Mouse (Mus musculus) natural killer cell, adult 2 months (primary cell): Measurements from ENCODE around the gene Atl3.

Experiments
- DNase-seq, 2 experiments: peaks; one replicate each; pipeline ENCODE4 v3.0.0; 2022; ENCODE audit warnings: low spot score in 2 of 2

The Atl3 gene

DNA sequence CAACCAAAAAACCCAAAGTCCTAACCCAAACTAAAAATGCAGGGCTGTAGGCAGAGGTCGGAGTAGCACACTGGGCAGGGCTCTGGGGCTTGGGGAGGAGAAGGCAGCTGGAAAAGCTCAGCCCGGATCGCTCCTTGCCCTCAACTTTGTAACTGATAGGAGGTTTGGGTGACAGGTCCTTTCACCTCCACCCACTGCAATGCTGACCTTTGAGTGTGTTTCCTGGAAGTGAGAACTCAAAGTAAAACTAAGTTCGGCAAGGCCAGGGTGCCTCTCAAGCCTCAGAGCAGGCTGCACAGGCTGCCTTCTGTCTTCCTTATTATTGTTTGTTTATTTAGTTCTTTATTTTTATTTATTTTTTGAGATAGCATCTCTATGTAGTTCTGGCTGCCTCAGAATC lies 66.1 kb downstream of the Atl3 start:
- peak in 1 of 2 experiments; percentile 24 for DNase-seq

DNA sequence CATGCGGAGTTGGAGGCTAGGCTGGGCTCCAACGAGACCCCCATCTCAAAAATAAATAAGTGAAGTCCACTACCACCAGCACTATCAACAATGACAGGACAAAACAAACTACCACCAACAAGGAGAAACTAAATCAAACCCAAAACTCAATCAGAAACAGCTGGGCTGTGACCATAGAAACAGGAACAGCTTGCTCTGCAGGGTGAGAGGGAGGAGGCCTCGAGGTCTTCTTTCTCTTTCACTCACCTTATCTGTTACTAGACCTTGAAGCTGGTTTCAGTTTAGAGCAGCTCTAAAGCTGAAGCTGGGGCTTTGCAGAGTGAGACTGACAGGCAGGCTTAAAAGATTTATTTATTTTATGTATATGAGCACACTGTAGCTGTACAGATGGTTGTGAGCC lies 67.6 kb downstream of the Atl3 start:
- peak in 1 of 2 experiments; percentile 7 for DNase-seq

DNA sequence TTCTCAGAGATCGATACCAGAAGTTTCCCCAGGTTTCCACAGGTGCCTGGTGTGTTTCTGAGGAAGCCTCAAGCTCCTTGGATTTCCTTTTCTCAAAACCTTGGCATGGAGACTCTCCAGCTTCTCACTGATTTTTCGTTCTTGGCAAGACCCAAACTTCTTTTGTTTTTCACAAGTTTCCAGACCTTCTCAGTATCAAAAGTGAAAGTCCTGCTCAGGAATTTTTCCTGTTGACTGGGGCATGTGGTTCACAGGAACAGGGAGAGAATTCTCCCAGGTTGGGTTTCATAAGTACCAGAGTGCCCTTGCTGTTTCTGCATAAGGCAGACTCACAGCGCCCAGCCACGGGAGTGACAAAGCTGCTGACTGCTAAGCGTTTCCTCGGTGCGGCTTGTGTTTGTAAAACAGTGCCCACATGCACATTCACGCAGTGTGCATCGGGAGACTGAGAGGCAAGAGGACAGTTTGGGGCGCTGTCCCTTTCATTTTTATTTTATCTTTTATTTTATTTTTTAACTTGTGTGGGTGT lies 68.8 kb downstream of the Atl3 start:
- no peak for DNase-seq

DNA sequence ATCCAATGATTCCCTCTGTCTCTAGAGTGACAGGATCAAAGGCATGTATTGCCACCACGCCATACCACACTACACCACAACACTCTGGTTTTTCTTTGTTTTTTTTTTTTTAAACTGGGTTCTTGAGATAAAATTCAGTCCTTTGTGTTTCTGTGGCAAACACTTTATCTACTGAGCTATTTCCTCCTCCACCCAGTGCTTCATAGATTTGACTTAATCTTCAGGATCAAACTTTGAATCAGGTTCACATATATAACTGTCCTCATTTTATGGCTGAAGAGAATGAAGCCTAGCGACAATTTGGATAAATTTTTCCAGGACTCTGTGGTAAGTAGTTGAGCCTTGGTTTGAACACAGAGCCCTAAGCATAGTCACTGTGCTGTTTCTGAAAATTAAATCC lies 69.8 kb downstream of the Atl3 start:
- DNase-seq = no peak

- no peak for DNase-seq
Measured at GRCm38 (mm10) chr19:7564457-7564856, 70.6 kb downstream of the Atl3 start.

DNA sequence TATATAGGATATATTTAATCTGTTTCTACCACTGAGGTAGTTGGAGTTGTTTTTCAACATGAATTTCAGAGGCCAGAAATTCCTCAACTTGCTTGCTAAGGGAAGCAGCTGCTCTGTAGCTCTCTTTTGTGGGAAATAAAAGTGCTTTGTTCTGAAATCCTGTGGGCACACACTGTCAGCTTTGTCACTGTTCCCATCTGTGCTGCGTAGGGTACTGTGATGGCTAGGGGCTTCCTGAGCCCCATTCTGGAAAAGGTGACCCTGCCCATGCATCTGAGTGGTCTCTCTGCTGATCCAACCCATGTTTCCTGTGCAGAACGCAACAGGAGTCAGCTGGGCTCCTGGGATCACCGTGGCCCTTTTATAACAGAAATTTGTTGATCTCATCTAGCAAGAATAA lies 73.0 kb downstream of the Atl3 start:
- no peak for DNase-seq

GRCm38 (mm10) chr19:7568364-7568763 lies 74.5 kb downstream of the Atl3 start:
- no peak for DNase-seq

GRCm38 (mm10) chr19:7569650-7570049 lies 75.8 kb downstream of the Atl3 start:
- peak; percentile 24 to 47 for DNase-seq

GRCm38 (mm10) chr19:7576180-7576579 lies 82.3 kb downstream of the Atl3 start:
- no peak for DNase-seq

DNA sequence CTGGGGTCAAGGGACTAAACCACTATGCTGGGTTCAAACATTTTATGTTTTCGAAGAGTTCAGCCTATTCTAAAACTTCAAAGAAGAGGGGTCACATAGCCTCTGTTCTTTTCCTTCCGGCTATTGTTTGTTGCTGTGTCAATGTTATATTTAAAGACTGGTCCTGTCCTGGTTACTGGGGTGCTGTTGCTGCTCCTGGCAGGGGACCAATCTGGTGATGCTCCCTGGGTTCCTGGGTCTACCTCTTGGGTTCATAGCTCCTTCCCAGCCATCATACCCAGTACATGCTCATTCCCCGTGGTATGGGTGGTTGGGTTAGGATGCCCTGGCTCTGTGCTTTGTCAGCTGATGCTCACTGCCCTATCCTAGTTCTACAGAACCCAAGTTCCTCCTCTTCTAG lies 83.9 kb downstream of the Atl3 start:
- no peak for DNase-seq

- no peak for DNase-seq
Measured at GRCm38 (mm10) chr19:7581042-7581441, 87.2 kb downstream of the Atl3 start.

DNA sequence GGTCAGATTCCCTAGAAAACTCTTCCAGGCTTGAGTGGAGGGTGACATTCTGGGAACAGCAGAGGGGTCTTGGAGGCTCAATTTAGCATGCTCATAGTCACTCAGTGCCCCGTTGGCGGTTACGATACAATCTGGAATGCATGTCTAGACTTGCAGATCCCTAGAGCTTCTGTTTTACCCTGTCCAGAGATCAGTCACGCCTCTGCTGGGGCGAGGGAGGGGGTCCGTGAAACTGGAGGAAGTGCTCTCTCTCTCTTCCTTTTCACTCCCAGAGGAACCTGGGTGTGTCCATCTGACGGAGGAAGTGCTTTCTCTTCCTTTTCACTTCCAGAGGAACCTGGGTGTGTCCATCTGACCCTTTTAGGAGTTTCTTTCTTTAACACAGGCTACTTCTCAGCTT lies 89.3 kb downstream of the Atl3 start:
- no peak for DNase-seq

GRCm38 (mm10) chr19:7583599-7583998 lies 89.8 kb downstream of the Atl3 start:
- DNase-seq = no peak

- DNase-seq = no peak
Measured at GRCm38 (mm10) chr19:7585279-7585678, 91.4 kb downstream of the Atl3 start.

DNA sequence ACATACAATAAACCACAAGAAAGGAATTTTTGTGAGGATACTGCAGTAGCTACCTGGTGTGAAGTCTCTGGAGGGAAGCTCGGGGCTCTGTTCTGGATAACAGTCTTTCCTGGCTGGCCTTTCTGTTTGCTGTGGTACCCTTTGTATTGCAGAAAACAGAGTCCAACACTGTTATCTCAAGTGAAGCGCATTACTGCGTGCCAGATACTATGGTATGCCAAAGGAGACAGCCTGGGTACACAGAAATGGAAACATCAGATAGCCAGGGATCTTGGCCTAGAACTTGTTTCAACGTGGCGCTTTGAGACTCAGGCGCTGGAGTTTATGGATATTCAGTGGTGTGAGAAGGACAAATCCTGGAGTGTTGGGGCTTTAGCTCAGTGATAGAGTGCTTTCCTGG lies 91.9 kb downstream of the Atl3 start:
- no peak for DNase-seq
